Mouse (Mus musculus): ENCODE measurements at regions not wholly inside any gene's neighbourhood (a gene's known extent, or its start where the extent isn't known, plus 50 kb on each side); places are given as distances from the start of the nearest gene placed in this dataset.
A peak's percentile ranks its signal among the peaks of the same experiment; 100 is the strongest.

- Histone ChIP-seq H3K9ac (ENCODE audit: low read depth, low read length) (no peak overlapping the region), H3K4me3 (replicated peaks; ENCODE audit: low read depth, low read length) (no peak overlapping the region), H3K36me3 (ENCODE audit: insufficient read depth, low read length) (no peaks in the 10 kb centered on the region), H3K27me3 (ENCODE audit: insufficient read depth, low read length) (no peaks in the 10 kb centered on the region), H3K4me1 (replicated peaks; ENCODE audit: insufficient read depth, low read length) (no peaks in the 10 kb centered on the region), H3K9me3 (replicated peaks; ENCODE audit: low read length) (no peaks in the 10 kb centered on the region), H3K27ac (no peak overlapping the region), H3K4me2 (ENCODE audit: low read length) (no peak overlapping the region)
- ATAC-seq (replicated peaks; ENCODE audit: low FRiP score, low read depth) = no peak
- no peak for DNase-seq (ENCODE audit: low spot score)
- no peak for TF ChIP-seq CTCF (IDR thresholded peaks at IDR 0.05; ENCODE audit: low read depth)
- WGBS = 88% methylated on average over 5 of the region's 5 CpGs
Observed at GRCm38 (mm10) chr10:8962921-8963320, 77.1 kb upstream of the Sash1 start.

- no peak for DNase-seq (ENCODE audit: low spot score)
- 0 out of 2 replicates have a peak, but pooled peaks have one; percentile 8 for TF ChIP-seq CTCF (IDR thresholded peaks at IDR 0.05; ENCODE audit: low read depth)
- H3K4me2 ChIP-seq (ENCODE audit: low read length) = no peak overlapping the region
- no peak for ATAC-seq (replicated peaks; ENCODE audit: low FRiP score, low read depth)
- no peaks in the 10 kb centered on the region for H3K36me3 ChIP-seq (ENCODE audit: insufficient read depth, low read length)
- WGBS = 76% methylated on average over 10 of the region's 10 CpGs
- no peaks in the 10 kb centered on the region for H3K9me3 ChIP-seq (replicated peaks; ENCODE audit: low read length)
- no peak overlapping the region for H3K27ac ChIP-seq
- H3K27me3 ChIP-seq (ENCODE audit: insufficient read depth, low read length) = no peaks in the 10 kb centered on the region
- no peak overlapping the region for H3K4me3 ChIP-seq (replicated peaks; ENCODE audit: low read depth, low read length)
- H3K9ac ChIP-seq (ENCODE audit: low read depth, low read length) = no peak overlapping the region
- no peaks in the 10 kb centered on the region for H3K4me1 ChIP-seq (replicated peaks; ENCODE audit: insufficient read depth, low read length)
Observed at GRCm38 (mm10) chr10:8960964-8961675, 75.2 kb upstream of the Sash1 start.

- H3K27me3 ChIP-seq (ENCODE audit: insufficient read depth, low read length) = no peaks in the 10 kb centered on the region
- TF ChIP-seq CTCF (IDR thresholded peaks at IDR 0.05; ENCODE audit: low read depth) = no peak
- no peak for ATAC-seq (replicated peaks; ENCODE audit: low FRiP score, low read depth)
- 88% methylated on average over 9 of the region's 9 CpGs for WGBS
- no peak overlapping the region for H3K27ac ChIP-seq
- H3K9ac ChIP-seq (ENCODE audit: low read depth, low read length) = no peak overlapping the region
- H3K9me3 ChIP-seq (replicated peaks; ENCODE audit: low read length) = no peaks in the 10 kb centered on the region
- no peak overlapping the region for H3K4me3 ChIP-seq (replicated peaks; ENCODE audit: low read depth, low read length)
- no peaks in the 10 kb centered on the region for H3K36me3 ChIP-seq (ENCODE audit: insufficient read depth, low read length)
- H3K4me2 ChIP-seq (ENCODE audit: low read length) = no peak overlapping the region
- no peak for DNase-seq (ENCODE audit: low spot score)
- H3K4me1 ChIP-seq (replicated peaks; ENCODE audit: insufficient read depth, low read length) = no peaks in the 10 kb centered on the region
Observed at GRCm38 (mm10) chr10:8960275-8960960, 74.5 kb upstream of the Sash1 start.

- Histone ChIP-seq H3K4me2 (ENCODE audit: low read length) (no peak overlapping the region), H3K27me3 (ENCODE audit: insufficient read depth, low read length) (no peaks in the 10 kb centered on the region), H3K4me3 (replicated peaks; ENCODE audit: low read depth, low read length) (no peak overlapping the region), H3K27ac (no peak overlapping the region), H3K36me3 (ENCODE audit: insufficient read depth, low read length) (no peaks in the 10 kb centered on the region), H3K9ac (ENCODE audit: low read depth, low read length) (no peak overlapping the region), H3K9me3 (replicated peaks; ENCODE audit: low read length) (no peaks in the 10 kb centered on the region), H3K4me1 (replicated peaks; ENCODE audit: insufficient read depth, low read length) (0 out of 2 replicates have a peak, but pooled peaks cover 5% of the 10 kb centered on the region)
- TF ChIP-seq CTCF (IDR thresholded peaks at IDR 0.05; ENCODE audit: low read depth) = no peak
- 15% methylated on average over 6 of the region's 6 CpGs for WGBS
- ATAC-seq (replicated peaks; ENCODE audit: low FRiP score, low read depth) (peak; percentile 85), DNase-seq (ENCODE audit: low spot score) (peak; percentile 81)
Observed at GRCm38 (mm10) chr10:8955499-8956211, 69.8 kb upstream of the Sash1 start.

GRCm38 (mm10) chr10:8954003-8954402 is 68.1 kb upstream of the Sash1 start:
- H3K4me1 ChIP-seq (replicated peaks; ENCODE audit: insufficient read depth, low read length) = 0 out of 2 replicates have a peak, but pooled peaks cover 5% of the 10 kb centered on the region
- no peaks in the 10 kb centered on the region for H3K36me3 ChIP-seq (ENCODE audit: insufficient read depth, low read length)
- H3K4me2 ChIP-seq (ENCODE audit: low read length) = no peak overlapping the region
- no peak overlapping the region for H3K4me3 ChIP-seq (replicated peaks; ENCODE audit: low read depth, low read length)
- DNase-seq (ENCODE audit: low spot score) (no peak), ATAC-seq (replicated peaks; ENCODE audit: low FRiP score, low read depth) (no peak)
- 58% methylated on average over 4 of the region's 4 CpGs for WGBS
- no peak for TF ChIP-seq CTCF (IDR thresholded peaks at IDR 0.05; ENCODE audit: low read depth)
- no peaks in the 10 kb centered on the region for H3K27me3 ChIP-seq (ENCODE audit: insufficient read depth, low read length)
- H3K9ac ChIP-seq (ENCODE audit: low read depth, low read length) = no peak overlapping the region
- H3K27ac ChIP-seq = no peak overlapping the region
- no peaks in the 10 kb centered on the region for H3K9me3 ChIP-seq (replicated peaks; ENCODE audit: low read length)

GRCm38 (mm10) chr10:8952922-8953321 is 67.1 kb upstream of the Sash1 start:
- Histone ChIP-seq H3K4me3 (replicated peaks; ENCODE audit: low read depth, low read length) (no peak overlapping the region), H3K27ac (no peak overlapping the region), H3K4me2 (ENCODE audit: low read length) (no peak overlapping the region), H3K27me3 (ENCODE audit: insufficient read depth, low read length) (no peaks in the 10 kb centered on the region), H3K36me3 (ENCODE audit: insufficient read depth, low read length) (no peaks in the 10 kb centered on the region), H3K9ac (ENCODE audit: low read depth, low read length) (no peak overlapping the region), H3K4me1 (replicated peaks; ENCODE audit: insufficient read depth, low read length) (0 out of 2 replicates have a peak, but pooled peaks cover 5% of the 10 kb centered on the region), H3K9me3 (replicated peaks; ENCODE audit: low read length) (no peaks in the 10 kb centered on the region)
- no peak for DNase-seq (ENCODE audit: low spot score)
- no peak for TF ChIP-seq CTCF (IDR thresholded peaks at IDR 0.05; ENCODE audit: low read depth)
- no peak for ATAC-seq (replicated peaks; ENCODE audit: low FRiP score, low read depth)
- WGBS = 88% methylated on average over 5 of the region's 5 CpGs
